Mouse (Mus musculus) Patski (cell line): ENCODE measurements around the gene C2cd3. TPM values are rescaled to one million over a fixed set of nuclear protein-coding genes. Genes with fewer than 3 reads are reported as not detected.

Experiments
- ATAC-seq: fragments of 100-300 bp; one replicate; pipeline ENCODE4 v1.8.0; 2021
- CTCF ChIA-PET: fragments of 350-600 bp; sonication (Branson Sonifier 250); formaldehyde crosslinking; loops from one replicate; lab custom pipeline; 2022; ENCODE audit warnings: inconsistent platforms; lab: Charles Lee
- POLR2A ChIA-PET: fragments of 350-600 bp; sonication (Branson Sonifier 250); formaldehyde crosslinking; loops from one replicate; lab custom pipeline; 2022; ENCODE audit warnings: antibody characterized with exemption, inconsistent platforms; lab: Charles Lee
- DNase-seq: peaks from one replicate; pipeline ENCODE4 v3.0.0-alpha.2; 2011; ENCODE audit warnings: low read depth, low spot score
- H3K27me3 ChIP-seq: fragments of 371-371 bp; one replicate; pipeline ENCODE4 v1.5.1; 2021
- CTCF ChIP-seq: fragments of 100-300 bp; IDR thresholded peaks from one replicate; pipeline ENCODE4 v1.5.1; 2021
- in situ Hi-C: fragments of 300-500 bp; cut with MboI; formaldehyde crosslinking; loops from 3 replicates; pipeline ENCODE4 v1.11.1; 2018; ENCODE audit warnings: low pct_unique_long_range_greater_than_20kb, mixed read lengths
- polyA plus RNA-seq: library from polyadenylated mRNA; unstranded; gene quantifications from one replicate; pipeline ENCODE4 v1.2.3, GENCODE M21; 2021

The C2cd3 gene
- 27.0 TPM for polyA plus RNA-seq

GRCm38 (mm10) chr7:100371495-100372451 is at the start of gene C2cd3, which contains the start of gene Ppme1:
C2cd3 (plus strand) TSS chr7:100372233.
Ppme1 (minus strand) TSS chr7:100372307.
- POLR2A ChIA-PET: no interaction called here
- in situ Hi-C loops: no loop called here
- peak; percentile 54 for TF ChIP-seq CTCF
- H3K27me3 ChIP-seq: no peaks in the 10 kb centered on the region
- DNase-seq (peak; percentile 100), ATAC-seq (peak; percentile 95)
- CTCF ChIA-PET: no interaction called here

DNA sequence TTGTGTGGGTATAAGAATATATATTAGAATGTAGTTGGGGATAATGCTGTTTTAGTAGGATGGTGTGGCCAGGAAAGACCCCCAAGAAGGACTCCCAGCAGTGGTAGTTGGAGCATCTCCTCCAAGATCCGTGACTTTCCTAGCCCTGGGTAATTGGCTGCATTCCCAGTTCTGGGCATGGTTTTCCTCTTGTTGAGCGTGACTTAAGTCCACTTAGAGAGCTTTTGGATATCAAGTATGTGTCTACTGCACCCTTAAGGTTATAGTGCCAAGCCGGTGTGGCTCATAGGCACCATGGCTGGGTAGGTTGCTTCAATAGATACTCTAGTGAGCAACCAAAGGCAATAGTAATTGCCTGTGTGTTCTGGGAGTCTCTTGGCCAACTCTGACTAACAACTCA is 48.3 kb upstream of the C2cd3 start:
- DNase-seq: no peak
- CTCF ChIA-PET: interaction anchor here (0.6 kb wide), 1 partner anchor 31 kb away, joined by 3 read pairs; no protein-coding TSS in a partner anchor
- TF ChIP-seq CTCF: no peak
- no peak for ATAC-seq
- in situ Hi-C loops: no loop called here
- H3K27me3 ChIP-seq: no peaks in the 10 kb centered on the region
- POLR2A ChIA-PET: no interaction called here

DNA sequence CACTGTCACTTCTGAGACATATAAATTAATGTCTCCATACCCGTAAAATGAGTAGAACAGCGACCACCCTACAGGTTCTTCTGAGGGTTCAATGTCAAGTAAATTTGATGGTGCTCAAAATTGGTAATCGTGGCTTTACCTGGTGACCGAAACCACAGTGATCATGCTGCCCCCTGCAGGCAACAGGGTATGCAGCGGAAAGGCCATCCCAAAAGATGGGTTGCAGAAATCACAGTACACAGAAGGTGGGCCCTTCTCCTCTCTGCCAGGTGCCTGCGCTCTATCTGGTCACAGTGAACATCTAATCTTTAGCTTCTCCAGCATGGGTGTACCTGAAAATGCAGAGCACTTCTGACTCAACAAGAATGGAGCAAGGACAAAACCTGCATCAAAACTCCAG is 46.6 kb upstream of the C2cd3 start:
- in situ Hi-C loops: no loop called here
- DNase-seq (no peak), ATAC-seq (no peak)
- peak; percentile 59 for TF ChIP-seq CTCF
- ChIA-PET CTCF (interaction anchor here (1.0 kb wide), 2 partner anchors 38 to 49 kb away, joined by 3 to 6 read pairs; no protein-coding TSS in a partner anchor), POLR2A (no interaction called here)
- H3K27me3 ChIP-seq: no peaks in the 10 kb centered on the region

DNA sequence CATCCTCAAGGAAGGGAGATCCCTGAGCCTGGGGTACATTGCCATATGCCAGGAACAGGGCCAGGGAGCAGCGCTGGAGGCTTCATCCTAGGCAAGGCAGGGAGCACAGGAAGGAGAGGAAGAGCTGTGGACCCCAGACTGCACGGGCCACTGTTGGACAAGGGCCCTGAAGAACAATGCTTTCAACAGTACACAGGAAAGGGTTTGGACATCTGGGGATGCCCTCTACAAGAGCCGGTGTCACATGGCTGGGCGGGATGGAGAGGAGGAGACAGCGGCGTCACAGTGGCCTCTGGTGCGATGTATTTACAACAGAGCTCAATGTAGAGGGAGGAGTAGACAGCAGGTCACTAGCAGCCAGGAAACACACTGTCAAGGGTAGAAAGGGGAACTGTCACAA is 44.5 kb upstream of the C2cd3 start:
- CTCF ChIA-PET: interaction anchor here (1.8 kb wide), 1 partner anchor 30 kb away, joined by 5 read pairs; no protein-coding TSS in a partner anchor
- no peak for ATAC-seq
- TF ChIP-seq CTCF: no peak

DNA sequence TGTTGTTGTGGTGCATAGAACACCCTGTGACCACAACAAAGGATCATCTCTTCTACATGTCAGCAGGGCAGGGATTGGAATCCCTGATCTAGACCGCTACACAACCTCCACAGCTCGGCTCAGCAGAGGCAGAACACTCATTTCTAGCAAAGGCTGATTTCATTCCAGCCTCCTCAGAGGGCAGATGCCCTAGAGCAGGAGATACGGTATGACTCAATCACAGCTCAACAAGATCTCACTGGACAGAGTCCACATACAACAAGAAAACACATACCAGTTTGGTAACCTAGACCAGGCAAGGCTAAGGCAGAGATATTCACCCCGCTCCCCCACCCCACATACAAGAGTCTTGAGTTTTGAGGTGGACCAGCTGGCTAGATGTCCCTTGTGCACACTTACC is 43.4 kb upstream of the C2cd3 start:
- DNase-seq: no peak
- ChIA-PET POLR2A (interaction anchor here (0.7 to 1.2 kb wide), 2 partner anchors 16 to 17 kb away, joined by 3 to 4 read pairs; no protein-coding TSS in a partner anchor), CTCF (interaction anchor here (0.8 to 1.8 kb wide), 3 partner anchors 21 to 52 kb away, joined by 3 to 5 read pairs (median 3); no protein-coding TSS in a partner anchor)
- no peak for ATAC-seq
- H3K27me3 ChIP-seq: no peaks in the 10 kb centered on the region
- in situ Hi-C loops: no loop called here
- no peak for TF ChIP-seq CTCF

More for the DNA sequence above, 44.5 kb upstream of the C2cd3 start:
- in situ Hi-C loops: no loop called here
- H3K27me3 ChIP-seq: no peaks in the 10 kb centered on the region
- no peak for DNase-seq
- POLR2A ChIA-PET: interaction anchor here (1.2 kb wide), 1 partner anchor 16 kb away, joined by 3 read pairs; no protein-coding TSS in a partner anchor

DNA sequence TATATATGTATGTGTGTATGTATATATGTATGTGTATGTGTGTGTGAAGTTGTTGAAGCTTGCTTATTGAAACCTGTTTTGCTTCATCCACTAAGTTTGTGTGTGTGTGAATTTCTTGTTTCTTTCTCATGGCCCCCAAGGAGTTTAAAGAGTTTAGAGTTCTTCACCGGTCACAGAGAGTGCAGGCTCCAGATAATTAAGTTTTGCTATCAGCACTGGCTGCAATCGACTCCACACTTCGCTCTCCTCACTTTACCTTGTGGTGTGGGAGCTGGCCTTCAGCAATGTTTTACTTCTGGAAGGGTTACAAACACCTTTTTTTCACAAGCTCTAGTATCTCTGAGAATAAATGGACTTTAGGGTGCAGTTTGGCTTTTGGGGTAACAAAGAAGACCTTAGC is 40.8 kb upstream of the C2cd3 start:
- no peak for DNase-seq
- POLR2A ChIA-PET: interaction anchor here (0.7 kb wide), 1 partner anchor 9 kb away, joined by 3 read pairs; no protein-coding TSS in a partner anchor
- ATAC-seq: no peak

DNA sequence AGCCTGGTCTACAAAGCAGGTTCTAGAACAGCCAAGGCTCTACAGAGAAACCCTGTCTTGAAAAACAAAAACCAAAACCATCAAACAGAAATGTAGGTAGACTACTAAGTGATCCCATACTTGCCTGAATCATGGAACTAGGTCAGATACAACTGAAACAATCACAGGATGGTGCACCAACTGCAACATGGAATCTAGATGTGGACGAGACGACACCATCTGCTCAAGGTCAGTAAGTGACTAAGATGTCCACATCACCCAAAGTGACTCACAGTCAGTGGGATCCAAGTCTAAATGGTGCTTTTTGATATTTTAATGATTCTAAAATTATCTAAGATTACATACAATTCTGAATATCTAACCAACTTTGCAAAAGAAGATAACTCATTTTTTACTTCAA is 36.1 kb upstream of the C2cd3 start:
- in situ Hi-C loops: no loop called here
- no peak for DNase-seq
- ChIA-PET CTCF (no interaction called here), POLR2A (no interaction called here)
- no peaks in the 10 kb centered on the region for H3K27me3 ChIP-seq
- no peak for TF ChIP-seq CTCF
- no peak for ATAC-seq

More for the DNA sequence above, 40.8 kb upstream of the C2cd3 start:
- CTCF ChIA-PET: no interaction called here
- no peaks in the 10 kb centered on the region for H3K27me3 ChIP-seq
- no peak for TF ChIP-seq CTCF
- in situ Hi-C loops: no loop called here

DNA sequence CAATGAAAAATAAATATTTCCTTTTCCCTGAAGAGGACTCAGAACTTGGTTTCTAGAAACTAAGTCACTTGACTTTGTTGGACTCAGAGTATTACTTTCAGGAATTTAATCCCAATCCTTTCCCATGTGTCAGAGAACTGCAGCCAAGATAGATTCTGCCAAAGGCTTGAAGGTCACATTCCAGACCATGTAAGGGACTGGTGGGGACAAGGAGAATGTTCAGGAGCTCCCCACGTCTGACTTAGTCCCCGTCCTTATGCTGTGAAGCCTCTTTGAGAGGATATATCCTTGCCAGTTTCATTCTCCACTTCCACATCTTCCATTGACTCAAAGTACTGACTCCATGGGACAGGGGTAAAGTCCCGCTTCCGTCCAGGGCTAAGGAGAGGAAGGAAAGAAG is 17.0 kb upstream of the C2cd3 start:
- POLR2A ChIA-PET: no interaction called here
- ATAC-seq (no peak), DNase-seq (no peak)
- no peak for TF ChIP-seq CTCF
- CTCF ChIA-PET: no interaction called here
- no peaks in the 10 kb centered on the region for H3K27me3 ChIP-seq
- in situ Hi-C loops: no loop called here

DNA sequence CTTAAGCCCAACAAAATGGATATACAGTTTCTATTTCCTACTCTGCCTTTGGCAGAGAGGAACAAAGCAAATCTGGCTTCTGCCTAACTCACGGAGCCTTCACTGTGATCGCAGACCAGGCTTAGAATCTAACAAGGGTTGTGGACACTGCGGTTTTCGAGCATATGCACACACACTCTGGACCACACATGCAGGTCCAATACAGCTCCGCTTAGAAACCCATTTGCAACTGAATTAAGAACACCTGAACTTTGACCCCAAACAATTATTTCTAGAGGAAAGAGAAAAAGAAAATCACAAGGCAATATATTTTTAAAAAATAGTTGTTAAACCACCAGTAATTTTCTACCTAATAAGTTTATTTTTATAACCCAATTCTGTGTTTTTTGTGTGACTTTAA is 15.7 kb upstream of the C2cd3 start:
- DNase-seq (no peak), ATAC-seq (no peak)
- no peak for TF ChIP-seq CTCF
- POLR2A ChIA-PET: no interaction called here
- in situ Hi-C loops: no loop called here
- CTCF ChIA-PET: interaction anchor here (0.9 kb wide), 1 partner anchor 26 kb away, joined by 3 read pairs; no protein-coding TSS in a partner anchor
- no peaks in the 10 kb centered on the region for H3K27me3 ChIP-seq

- in situ Hi-C loops: no loop called here
- POLR2A ChIA-PET: interaction anchor here (0.6 kb wide), 1 partner anchor 341 kb away, joined by 3 read pairs; no protein-coding TSS in a partner anchor
- no peak for DNase-seq
- no peak for ATAC-seq
- no peak for TF ChIP-seq CTCF
- no peaks in the 10 kb centered on the region for H3K27me3 ChIP-seq
- CTCF ChIA-PET: no interaction called here
Measured at GRCm38 (mm10) chr7:100356768-100357167, 15.3 kb upstream of the C2cd3 start.

DNA sequence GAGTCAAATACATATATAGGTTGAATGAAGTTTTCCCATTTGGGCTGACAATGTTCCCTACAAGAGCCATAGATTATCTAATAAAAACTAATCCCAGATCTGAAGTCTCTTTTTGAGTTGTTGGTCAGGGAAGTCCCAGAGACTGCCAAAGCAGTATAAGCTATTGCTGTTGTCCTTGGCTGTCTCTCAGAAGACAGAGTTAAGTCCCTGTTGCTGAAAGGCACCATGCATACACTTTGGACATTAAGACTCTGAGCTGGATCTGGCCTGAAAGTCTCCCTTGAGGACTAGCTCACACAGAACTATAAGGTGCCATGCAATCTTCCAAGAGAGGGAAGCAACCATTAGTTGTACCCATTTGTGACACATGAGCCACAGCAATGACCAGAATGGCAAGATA is 14.2 kb upstream of the C2cd3 start:
- no peaks in the 10 kb centered on the region for H3K27me3 ChIP-seq
- ChIA-PET CTCF (interaction anchor here (1.6 kb wide), 1 partner anchor 29 kb away, joined by 5 read pairs; no protein-coding TSS in a partner anchor), POLR2A (no interaction called here)
- ATAC-seq: no peak
- in situ Hi-C loops: no loop called here
- DNase-seq: no peak
- TF ChIP-seq CTCF: no peak
